Mouse (Mus musculus) ES-E14 (cell line): ENCODE results near the gene Kcnn1.

Source experiments
- CHD2 ChIP-seq: IDR thresholded peaks from 2 replicates; pipeline ENCODE4 v1.6.1; 2014; ENCODE audit warnings: mild to moderate bottlenecking, low read depth, low read length, inconsistent platforms
- HCFC1 ChIP-seq: IDR thresholded peaks from 2 replicates; pipeline ENCODE4 v1.6.1; 2012; ENCODE audit warnings: low read length, inconsistent platforms, borderline replicate concordance; ENCODE audit not compliant: insufficient read depth
- ZC3H11A ChIP-seq: IDR thresholded peaks from 2 replicates; pipeline ENCODE4 v1.6.1; 2012; ENCODE audit warnings: low read depth, mild to moderate bottlenecking, inconsistent platforms, low read length, borderline replicate concordance
- ZNF384 ChIP-seq: IDR thresholded peaks from 2 replicates; pipeline ENCODE4 v1.6.1; 2012; ENCODE audit warnings: low read depth, low read length, inconsistent platforms

DNA sequence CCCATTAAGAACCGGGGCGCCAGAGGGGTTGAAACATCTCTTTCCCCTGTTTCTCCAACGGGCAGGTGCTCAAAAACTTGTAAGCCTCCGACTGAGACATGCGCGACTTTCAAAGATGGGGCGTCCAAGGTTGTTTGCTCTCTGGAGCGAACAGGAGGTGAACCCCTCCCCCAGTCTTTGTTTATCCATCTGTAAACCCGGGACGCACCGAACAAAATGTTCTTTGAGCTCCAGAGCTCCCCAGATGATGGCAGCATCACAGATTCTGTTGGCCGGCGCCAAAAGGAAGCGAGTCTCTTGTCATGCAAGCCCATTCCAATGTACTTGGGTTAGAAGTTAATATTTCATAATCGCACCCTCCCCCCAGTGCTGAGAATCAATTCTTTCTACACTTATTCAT is 64.8 kb downstream of the Kcnn1 start:
- TF ChIP-seq HCFC1 (no peak), ZNF384 (no peak), ZC3H11A (no peak), CHD2 (no peak)
